Mouse (Mus musculus): ENCODE data around the gene Rybp.

Rybp gene

DNA sequence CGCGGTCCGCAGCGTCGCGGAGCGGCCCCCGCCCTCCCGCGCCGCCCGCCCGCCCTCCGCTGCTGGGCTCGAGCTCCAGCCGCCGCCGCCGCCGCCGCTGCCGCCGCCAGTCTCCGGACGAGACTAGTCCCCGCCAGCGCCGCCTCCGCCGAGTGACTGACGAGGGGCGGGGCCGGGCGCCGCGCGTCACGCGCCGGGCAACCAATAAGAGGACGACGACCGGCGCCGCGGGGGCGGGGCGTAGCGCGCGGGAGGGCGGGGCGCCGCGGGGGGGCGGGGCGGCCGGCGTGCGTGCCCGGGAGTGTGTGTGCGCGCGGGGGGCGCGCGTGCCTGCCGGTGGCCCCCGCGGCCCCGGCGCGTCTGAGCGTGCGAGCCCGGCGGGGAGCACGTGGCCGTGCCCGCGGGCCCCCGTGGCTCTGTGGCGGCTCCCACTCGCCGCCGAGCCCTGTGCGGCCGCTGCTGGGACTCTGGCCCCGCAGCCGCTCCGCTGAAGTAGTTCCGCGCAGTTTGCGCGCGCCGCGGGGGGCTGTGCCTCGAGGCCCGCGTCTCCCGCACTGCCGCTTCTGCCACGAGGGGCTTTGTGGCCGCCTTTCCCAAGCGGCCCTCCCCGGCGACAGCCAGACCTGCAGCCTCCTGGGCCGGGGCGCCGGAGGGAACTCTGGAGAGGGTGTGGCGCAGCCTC lies at the start of gene Rybp:
Gene Rybp (minus strand): TSS at position 152 of the 682 bp plus-strand sequence.
- DNase-seq (ENCODE audit: low read depth), result peak; percentile 98

- DNase-seq (ENCODE audit: low read depth), result peak; percentile 93
These were observed 49.4 kb upstream of the Rybp start for GRCm38 (mm10) chr6:100336591-100337148.

DNA sequence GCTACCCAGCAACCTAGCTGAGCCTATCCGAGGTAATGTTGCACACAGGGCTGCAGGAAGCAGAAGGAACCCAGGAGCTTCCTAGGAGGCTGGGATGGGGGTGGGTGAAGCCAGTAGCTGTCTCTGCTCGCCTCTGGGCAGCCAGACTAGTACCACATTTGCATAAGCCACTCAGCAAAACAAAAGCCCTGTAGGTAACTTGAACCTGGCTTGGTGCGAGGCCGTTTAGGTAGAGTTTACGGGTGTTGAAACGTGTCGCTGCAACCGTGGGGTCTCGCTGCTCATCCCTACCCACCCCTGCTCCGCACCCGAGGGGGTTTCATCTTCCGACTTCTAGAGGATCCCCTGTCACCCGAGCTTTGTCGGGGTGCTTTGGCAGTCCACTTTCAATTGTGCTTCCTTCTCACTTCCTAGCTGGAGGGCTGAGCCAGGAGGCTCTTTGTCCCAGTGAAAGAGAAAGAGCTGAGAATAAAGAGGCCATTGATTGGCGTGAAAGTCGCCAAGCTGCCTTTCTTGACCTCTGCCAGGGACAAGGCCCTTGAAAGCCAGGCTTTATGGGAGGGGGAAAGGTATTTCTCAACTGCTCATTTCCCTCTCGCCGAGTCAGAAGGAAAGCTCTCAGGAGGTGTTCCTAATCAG lies 48.3 kb upstream of the Rybp start:
- peak; percentile 26 for DNase-seq (ENCODE audit: low read depth)

- DNase-seq (ENCODE audit: low read depth), result no peak
These were observed 46.5 kb upstream of the Rybp start for GRCm38 (mm10) chr6:100333745-100334144.

DNA sequence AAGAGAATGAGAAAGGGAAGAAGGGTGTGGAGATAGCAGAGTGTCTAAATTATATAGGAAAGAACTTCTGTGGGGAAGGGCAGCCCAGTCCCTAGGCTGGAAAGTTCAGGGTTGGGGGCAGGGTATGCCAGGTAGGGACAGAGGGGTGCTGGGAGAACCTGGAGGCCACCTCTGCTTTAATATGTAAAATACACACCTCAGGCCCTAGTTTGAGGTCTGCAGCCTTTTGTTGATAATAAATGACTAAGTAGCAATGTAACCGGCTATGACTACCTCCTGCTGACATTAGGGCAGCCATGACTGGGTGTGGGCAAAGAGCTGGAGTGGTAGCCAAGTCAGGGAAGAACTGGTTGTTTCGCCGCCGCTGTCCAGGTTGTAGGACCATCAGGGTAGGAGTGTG lies 45.2 kb upstream of the Rybp start:
- DNase-seq (ENCODE audit: low read depth), result peak; percentile 45

GRCm38 (mm10) chr6:100331582-100331981 lies 44.3 kb upstream of the Rybp start:
- DNase-seq (ENCODE audit: low read depth), result peak; percentile 27

- DNase-seq (ENCODE audit: low read depth), result no peak
These were observed 43.8 kb upstream of the Rybp start for GRCm38 (mm10) chr6:100331055-100331454.

GRCm38 (mm10) chr6:100329542-100329941 lies 42.3 kb upstream of the Rybp start:
- DNase-seq (ENCODE audit: low read depth), result no peak

GRCm38 (mm10) chr6:100327050-100327449 lies 39.8 kb upstream of the Rybp start:
- peak; percentile 99 for DNase-seq (ENCODE audit: low read depth)

- peak; percentile 67 for DNase-seq (ENCODE audit: low read depth)
These were observed 36.6 kb upstream of the Rybp start for GRCm38 (mm10) chr6:100323756-100324430.

DNA sequence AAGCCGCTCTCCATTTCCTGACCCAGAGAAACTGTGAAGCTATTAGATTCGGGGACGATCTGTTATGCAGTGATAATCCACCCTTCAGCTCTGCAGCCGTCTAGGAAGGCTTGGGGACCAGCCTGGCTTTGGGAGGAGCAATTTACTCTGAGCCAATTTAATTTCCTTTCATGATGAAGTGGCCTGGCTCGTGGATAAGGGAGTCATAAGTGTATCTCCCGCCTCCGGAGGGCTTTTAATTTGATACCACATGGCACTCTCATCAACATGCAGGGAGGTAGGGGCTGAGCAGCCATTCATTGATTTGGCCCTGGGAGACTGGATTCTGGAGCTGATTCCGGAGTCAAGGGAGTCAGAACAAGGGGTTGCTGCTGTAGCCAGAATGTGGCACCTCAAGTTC lies 35.3 kb upstream of the Rybp start:
- no peak for DNase-seq (ENCODE audit: low read depth)

- DNase-seq (ENCODE audit: low read depth), result no peak
These were observed 34.9 kb upstream of the Rybp start for GRCm38 (mm10) chr6:100322145-100322544.

DNA sequence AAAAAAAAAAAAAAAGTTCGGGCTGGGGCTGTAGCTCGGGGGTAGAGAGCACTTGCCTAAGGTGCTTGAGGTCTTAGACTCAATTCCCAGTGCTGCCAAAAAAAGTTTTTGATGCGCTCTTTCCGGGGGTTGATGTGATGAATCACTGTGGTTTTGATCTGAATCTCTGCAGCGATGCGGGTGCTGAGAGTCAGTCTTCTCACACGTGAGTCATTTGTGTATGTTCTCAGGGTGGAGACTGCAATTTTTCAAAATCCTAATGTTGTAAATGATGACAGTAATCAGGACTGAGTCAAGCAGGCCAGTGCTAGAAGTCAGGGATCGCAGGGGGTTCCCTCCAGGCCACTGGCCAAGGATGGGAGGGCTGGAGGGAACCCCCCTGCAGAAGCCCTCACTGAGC lies 26.9 kb upstream of the Rybp start:
- peak; percentile 82 for DNase-seq (ENCODE audit: low read depth)

GRCm38 (mm10) chr6:100311167-100311566 lies 23.9 kb upstream of the Rybp start:
- DNase-seq (ENCODE audit: low read depth), result peak; percentile 67

- DNase-seq (ENCODE audit: low read depth), result no peak
These were observed 17.5 kb upstream of the Rybp start for GRCm38 (mm10) chr6:100304831-100305230.

DNA sequence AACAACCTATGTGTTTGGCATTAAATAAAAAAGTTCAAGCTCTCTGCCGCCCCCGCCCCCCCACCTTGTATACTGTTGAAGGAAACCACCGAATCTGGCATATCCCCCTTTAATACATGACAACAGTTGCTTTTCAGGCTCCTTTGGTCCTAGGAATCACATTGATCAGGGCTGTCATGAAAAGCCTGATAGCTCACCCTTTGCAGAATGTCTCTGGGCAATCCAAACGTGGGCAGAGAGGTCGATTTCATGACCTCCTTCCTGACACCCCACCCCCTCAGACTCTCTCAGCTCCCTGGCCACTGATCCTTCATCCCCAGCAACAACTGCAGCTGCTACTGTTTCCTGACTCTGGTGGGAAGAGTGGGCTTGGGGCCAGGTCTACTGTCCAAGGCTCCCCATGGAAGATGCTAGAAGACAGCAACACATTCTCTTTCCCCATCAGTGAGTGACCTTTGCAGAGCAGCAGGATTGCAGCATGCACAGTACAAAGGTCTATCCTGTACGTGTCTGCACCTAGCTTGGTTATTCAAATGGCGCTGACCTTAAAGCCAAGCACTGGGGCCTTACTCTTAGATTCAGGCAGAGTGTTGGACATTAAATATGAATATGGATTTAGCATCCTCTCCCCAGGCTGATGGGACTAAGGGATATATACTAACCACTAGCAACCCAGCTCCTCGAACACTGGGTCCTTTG lies 14.3 kb upstream of the Rybp start:
- no peak for DNase-seq (ENCODE audit: low read depth)

DNA sequence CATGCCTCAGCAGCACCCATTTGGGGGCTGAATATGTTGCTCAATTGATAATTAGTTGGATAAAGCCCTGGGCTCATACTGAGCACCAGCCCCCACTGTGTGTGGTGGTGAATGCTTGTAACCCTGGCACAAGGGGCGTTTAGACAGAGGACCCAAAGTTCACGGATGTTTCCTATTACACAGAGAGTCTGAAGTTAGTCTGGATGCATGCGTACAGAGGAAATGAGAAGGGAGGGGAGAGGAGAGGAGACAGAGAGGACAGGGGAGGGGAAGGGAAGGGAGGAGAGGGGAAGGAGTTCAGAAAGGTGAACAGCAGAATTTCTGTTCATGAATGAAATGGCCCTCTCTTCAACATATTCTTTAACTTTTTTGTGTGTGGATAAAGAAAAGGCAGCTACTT lies 13.5 kb upstream of the Rybp start:
- DNase-seq (ENCODE audit: low read depth), result no peak

DNA sequence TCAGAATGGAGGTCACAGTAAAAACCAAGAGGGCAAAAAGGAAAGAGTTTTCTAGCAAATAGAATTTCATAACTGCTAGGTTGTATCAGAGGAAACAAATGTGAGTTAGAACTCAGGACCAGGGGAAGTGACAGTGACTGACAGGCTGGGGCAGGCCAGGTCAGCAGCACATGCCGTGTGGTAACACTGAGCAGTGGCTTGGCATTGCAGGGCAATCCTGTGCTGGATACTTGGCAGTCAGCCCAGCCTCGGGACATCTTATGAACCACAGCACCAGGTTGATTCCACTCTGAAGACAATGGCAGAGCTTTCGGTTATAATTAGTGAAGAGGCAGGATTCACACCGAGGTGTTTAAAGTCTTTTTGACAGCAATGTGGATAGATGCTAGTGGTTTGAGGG lies 11.7 kb upstream of the Rybp start:
- peak; percentile 25 for DNase-seq (ENCODE audit: low read depth)

DNA sequence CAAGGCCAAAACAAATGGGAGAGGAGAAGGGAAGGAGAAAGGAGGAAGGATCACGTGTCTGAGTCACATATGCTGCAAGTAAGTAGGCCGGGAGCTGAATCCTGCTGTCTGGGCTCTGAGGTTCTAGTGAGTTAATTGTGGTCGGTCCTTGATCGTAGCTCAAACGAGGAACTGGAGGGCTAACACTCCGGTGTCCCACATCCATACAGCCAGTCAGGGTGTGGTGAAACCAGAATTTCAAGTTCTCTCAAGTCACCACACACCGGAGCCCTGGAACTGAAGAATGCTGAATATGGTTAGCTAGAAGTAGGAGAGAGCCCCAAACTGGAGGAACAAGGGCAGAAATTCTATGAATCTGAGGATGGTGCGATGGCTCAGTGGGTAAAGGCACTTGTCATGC lies 10.3 kb upstream of the Rybp start:
- no peak for DNase-seq (ENCODE audit: low read depth)

- DNase-seq (ENCODE audit: low read depth), result no peak
These were observed 5.1 kb upstream of the Rybp start for GRCm38 (mm10) chr6:100292411-100292810.

DNA sequence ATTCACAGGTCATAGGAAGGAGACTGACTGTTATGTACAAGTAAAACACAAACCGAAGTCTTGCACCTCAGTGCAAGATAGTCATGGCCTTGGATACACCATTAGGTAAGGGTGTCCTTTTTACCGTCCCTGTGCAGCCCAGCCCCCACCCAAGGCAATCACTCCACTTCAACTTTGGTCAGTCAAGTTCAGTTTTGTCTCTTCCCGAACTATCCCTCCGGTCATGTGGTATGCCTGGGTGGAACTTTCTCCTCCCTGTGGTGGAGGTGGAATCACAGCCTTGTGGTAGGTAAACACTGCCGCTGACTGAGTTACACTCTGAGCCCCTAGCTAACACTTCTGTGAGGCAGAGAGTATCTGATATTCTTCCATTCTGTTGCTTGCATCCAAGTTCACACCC lies 1.8 kb upstream of the Rybp start:
- no peak for DNase-seq (ENCODE audit: low read depth)

GRCm38 (mm10) chr6:100288730-100289035 lies 1.4 kb upstream of the Rybp start:
- no peak for DNase-seq (ENCODE audit: low read depth)
